Mouse (Mus musculus): ENCODE results near the gene Fam117a. TPM values are rescaled to one million over a fixed set of nuclear protein-coding genes. Genes with fewer than 3 reads are reported as not detected.

Fam117a gene
- polyA plus RNA-seq, 1 experiment from 2014 or later = 5.5 TPM

DNA sequence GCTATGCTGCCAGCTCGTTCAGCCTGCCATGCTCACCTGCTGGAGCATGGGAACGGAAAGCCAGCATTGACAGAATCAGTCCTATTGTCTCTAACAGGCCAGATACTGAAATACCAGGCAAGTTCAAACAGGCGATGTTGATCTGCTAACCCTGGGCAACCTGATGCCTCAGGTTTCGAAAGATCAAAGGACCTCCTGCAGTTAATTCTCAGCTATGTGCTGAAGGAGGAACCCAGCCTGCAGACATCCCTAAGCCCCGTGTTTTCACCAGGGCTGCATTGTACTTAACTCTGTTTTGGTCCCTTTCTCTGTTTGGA is 56.6 kb downstream of the Fam117a start:
- Histone ChIP-seq H3K4me2 (replicated peaks; ENCODE audit: low read depth) (no peak overlapping the region), H3K9ac (ENCODE audit: low read depth, low read length) (no peak overlapping the region), H3K9me3 (ENCODE audit: control insufficient read depth) (no peaks in the 10 kb centered on the region), H3K27me3 (replicated peaks; ENCODE audit: control insufficient read depth, insufficient read depth, low read length) (no peaks in the 10 kb centered on the region), H3K27ac (ENCODE audit: low read depth, low read length) (no peak overlapping the region), H3K4me1 (replicated peaks; ENCODE audit: control insufficient read depth, insufficient read depth, low read length) (no peaks in the 10 kb centered on the region), H3K36me3 (ENCODE audit: control insufficient read depth, insufficient read depth) (peaks cover 36% of the 10 kb centered on the region), H3K4me3 (ENCODE audit: low read depth, low read length) (no peak overlapping the region)
- ATAC-seq = no peak
- 35% methylated on average over 5 of the region's 5 CpGs for WGBS
- no peak for TF ChIP-seq CTCF (IDR thresholded peaks at IDR 0.05; ENCODE audit: low read depth)

DNA sequence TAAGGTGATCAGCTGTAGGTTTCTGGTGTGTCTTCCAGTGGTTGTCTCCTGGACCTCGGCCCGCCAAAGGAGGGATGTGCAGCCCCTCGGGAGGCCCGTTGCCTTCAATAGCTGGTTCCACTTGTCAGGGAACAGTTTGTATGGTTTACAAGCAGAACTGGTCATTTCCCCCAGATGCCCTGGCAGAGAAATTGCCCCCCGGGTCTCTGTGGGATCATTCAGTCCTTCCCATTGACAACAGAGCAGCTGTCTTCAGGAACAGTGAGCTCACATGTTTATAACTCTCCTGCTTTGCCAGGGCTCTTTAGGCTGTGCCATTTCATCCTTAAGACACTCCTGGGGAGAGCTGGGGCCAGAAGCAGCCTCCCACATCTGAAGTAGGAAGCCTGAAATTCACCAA is 57.3 kb downstream of the Fam117a start:
- ATAC-seq = no peak
- no peaks in the 10 kb centered on the region for H3K27me3 ChIP-seq (replicated peaks; ENCODE audit: control insufficient read depth, insufficient read depth, low read length)
- no peaks in the 10 kb centered on the region for H3K4me1 ChIP-seq (replicated peaks; ENCODE audit: control insufficient read depth, insufficient read depth, low read length)
- no peak overlapping the region for H3K9ac ChIP-seq (ENCODE audit: low read depth, low read length)
- TF ChIP-seq CTCF (IDR thresholded peaks at IDR 0.05; ENCODE audit: low read depth) = no peak
- H3K9me3 ChIP-seq (ENCODE audit: control insufficient read depth) = no peaks in the 10 kb centered on the region
- H3K4me2 ChIP-seq (replicated peaks; ENCODE audit: low read depth) = no peak overlapping the region
- WGBS = 40% methylated on average over 5 of the region's 5 CpGs
- H3K27ac ChIP-seq (ENCODE audit: low read depth, low read length) = no peak overlapping the region
- H3K36me3 ChIP-seq (ENCODE audit: control insufficient read depth, insufficient read depth) = peaks cover 33% of the 10 kb centered on the region
- H3K4me3 ChIP-seq (ENCODE audit: low read depth, low read length) = no peak overlapping the region

DNA sequence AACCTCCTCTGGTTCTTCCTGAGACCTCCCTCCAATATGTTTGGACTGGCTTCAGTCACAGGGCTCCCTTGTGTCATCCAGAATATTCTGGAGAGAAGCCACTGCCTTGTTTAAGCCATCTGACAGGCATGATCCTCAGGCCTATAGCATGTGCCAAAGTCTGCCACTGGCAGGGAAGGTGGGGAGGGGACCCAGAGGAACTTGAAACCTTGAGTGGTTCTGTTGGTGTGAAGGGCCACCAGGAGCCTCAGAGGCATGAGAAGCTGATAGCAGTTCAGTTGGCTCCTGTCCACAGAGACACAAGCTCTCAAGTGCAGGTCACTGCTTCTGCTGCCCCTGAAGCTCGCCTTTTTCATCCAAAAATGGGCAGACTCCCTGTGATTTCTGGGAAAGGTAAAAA is 59.7 kb downstream of the Fam117a start:
- Histone ChIP-seq H3K9me3 (ENCODE audit: control insufficient read depth) (no peaks in the 10 kb centered on the region), H3K27ac (ENCODE audit: low read depth, low read length) (no peak overlapping the region), H3K4me1 (replicated peaks; ENCODE audit: control insufficient read depth, insufficient read depth, low read length) (no peaks in the 10 kb centered on the region), H3K36me3 (ENCODE audit: control insufficient read depth, insufficient read depth) (peaks cover 9% of the 10 kb centered on the region), H3K4me3 (ENCODE audit: low read depth, low read length) (no peak overlapping the region), H3K27me3 (replicated peaks; ENCODE audit: control insufficient read depth, insufficient read depth, low read length) (no peaks in the 10 kb centered on the region), H3K4me2 (replicated peaks; ENCODE audit: low read depth) (no peak overlapping the region), H3K9ac (ENCODE audit: low read depth, low read length) (no peak overlapping the region)
- no peak for TF ChIP-seq CTCF (IDR thresholded peaks at IDR 0.05; ENCODE audit: low read depth)
- ATAC-seq = no peak
- 69% methylated on average over 1 of the region's 1 CpGs for WGBS

DNA sequence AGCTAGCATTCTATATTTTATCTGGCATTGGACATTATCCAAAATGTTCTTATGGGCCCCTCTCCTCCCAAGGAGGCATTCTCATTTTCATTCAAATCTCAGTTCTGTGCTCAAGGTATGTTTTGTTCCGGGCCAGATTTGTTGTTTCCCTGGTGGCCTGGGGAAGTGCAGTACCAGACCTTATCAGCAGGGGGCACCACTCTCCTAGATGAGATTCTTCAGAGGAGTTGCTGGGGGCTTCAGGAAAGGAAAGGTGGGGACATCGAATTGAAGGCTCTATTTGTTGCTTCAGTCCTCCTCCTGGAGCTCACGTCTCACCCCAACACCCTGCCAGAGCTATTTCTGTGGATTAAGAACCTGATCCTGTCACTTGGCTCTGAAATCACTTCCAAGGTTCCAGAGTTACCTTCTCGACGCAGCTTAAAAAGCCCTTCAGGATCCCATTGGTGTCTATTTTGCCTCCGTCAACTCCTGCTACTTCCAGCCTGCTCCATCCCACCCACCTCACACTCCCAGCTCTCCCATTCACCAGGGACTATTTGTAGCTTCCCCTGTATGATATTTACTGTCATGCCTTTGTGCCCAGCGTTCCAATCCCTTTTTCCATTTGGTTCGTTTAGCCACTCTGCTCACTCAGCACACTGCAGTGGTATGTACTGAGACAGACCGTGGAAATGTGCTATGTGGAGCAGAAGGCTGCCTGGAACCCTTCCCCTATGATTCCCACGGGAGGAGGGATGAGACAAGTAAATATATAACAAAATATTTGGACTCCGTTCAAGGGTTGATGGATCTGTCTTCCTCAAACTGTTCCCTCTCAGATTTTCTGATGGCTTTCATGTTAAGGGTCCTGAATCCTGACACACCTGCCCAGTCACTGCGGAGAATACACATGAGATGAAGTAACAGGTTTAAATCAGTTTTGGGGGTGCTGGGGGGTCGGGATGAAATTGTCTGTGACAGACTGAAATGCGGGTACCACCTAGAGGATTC is 61.3 kb downstream of the Fam117a start:
- H3K36me3 ChIP-seq (ENCODE audit: control insufficient read depth, insufficient read depth) = no peaks in the 10 kb centered on the region
- H3K27me3 ChIP-seq (replicated peaks; ENCODE audit: control insufficient read depth, insufficient read depth, low read length) = no peaks in the 10 kb centered on the region
- peak; percentile 91 for TF ChIP-seq CTCF (IDR thresholded peaks at IDR 0.05; ENCODE audit: low read depth)
- 52% methylated on average over 14 of the region's 14 CpGs for WGBS
- no peak overlapping the region for H3K9ac ChIP-seq (ENCODE audit: low read depth, low read length)
- H3K9me3 ChIP-seq (ENCODE audit: control insufficient read depth) = no peaks in the 10 kb centered on the region
- no peak overlapping the region for H3K27ac ChIP-seq (ENCODE audit: low read depth, low read length)
- H3K4me1 ChIP-seq (replicated peaks; ENCODE audit: control insufficient read depth, insufficient read depth, low read length) = no peaks in the 10 kb centered on the region
- H3K4me2 ChIP-seq (replicated peaks; ENCODE audit: low read depth) = no peak overlapping the region
- ATAC-seq = no peak
- H3K4me3 ChIP-seq (ENCODE audit: low read depth, low read length) = no peak overlapping the region

DNA sequence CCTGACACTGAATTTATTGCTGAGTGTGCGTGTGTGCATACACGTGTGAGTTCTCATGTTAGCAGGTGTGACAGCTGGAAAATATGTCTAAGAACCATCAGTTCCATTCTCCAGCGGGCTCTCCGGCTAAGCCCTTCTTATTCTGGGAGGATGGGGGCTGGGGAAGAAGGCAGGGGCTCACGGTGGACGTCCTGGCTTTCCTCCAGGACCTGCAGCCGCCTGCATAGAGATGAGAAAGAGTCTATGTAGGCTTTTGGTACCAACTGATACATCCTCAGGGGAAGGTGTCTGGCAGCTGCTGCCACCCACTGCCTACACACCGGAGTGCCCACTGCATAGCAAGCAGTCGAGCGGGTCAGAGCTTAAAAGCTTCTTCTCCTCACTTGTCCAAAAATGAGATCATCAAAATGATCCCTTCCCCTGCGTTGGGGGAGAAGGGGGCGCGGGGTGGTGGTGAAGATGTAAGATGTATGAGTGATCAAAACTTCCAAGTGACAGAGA is 62.8 kb downstream of the Fam117a start:
- H3K9ac ChIP-seq (ENCODE audit: low read depth, low read length) = no peak overlapping the region
- ATAC-seq = no peak
- H3K4me1 ChIP-seq (replicated peaks; ENCODE audit: control insufficient read depth, insufficient read depth, low read length) = no peaks in the 10 kb centered on the region; the same call in 1 of the 2 replicates
- H3K4me3 ChIP-seq (ENCODE audit: low read depth, low read length) = no peak overlapping the region
- H3K27me3 ChIP-seq (replicated peaks; ENCODE audit: control insufficient read depth, insufficient read depth, low read length) = no peaks in the 10 kb centered on the region
- no peak overlapping the region for H3K27ac ChIP-seq (ENCODE audit: low read depth, low read length)
- H3K36me3 ChIP-seq (ENCODE audit: control insufficient read depth, insufficient read depth) = no peaks in the 10 kb centered on the region
- TF ChIP-seq CTCF (IDR thresholded peaks at IDR 0.05; ENCODE audit: low read depth) = no peak
- no peaks in the 10 kb centered on the region for H3K9me3 ChIP-seq (ENCODE audit: control insufficient read depth)
- H3K4me2 ChIP-seq (replicated peaks; ENCODE audit: low read depth) = no peak overlapping the region
- WGBS = 74% methylated on average over 13 of the region's 13 CpGs

DNA sequence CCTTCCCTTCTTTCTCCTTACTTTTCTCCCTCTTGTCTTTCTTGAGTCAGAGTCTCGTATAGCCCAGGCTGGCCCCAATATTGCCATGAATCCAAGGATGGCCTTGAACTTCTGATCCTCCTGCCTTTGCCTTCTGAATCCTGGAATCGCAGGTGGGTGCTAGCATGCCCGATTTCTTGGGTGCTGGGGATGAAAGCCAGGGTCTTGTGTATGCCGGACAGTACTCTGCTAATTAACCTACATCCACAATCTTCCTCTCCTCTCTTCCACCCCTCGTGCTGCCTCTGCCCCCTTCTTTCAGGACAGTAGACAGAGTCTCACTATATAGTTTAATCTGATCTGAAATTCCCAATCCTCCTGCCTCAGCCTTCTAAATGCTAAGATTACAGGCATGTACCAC is 64.8 kb downstream of the Fam117a start:
- H3K27me3 ChIP-seq (replicated peaks; ENCODE audit: control insufficient read depth, insufficient read depth, low read length) = no peaks in the 10 kb centered on the region
- H3K27ac ChIP-seq (ENCODE audit: low read depth, low read length) = no peak overlapping the region
- no peak overlapping the region for H3K9ac ChIP-seq (ENCODE audit: low read depth, low read length)
- H3K4me3 ChIP-seq (ENCODE audit: low read depth, low read length) = no peak overlapping the region
- 88% methylated on average over 5 of the region's 5 CpGs for WGBS
- ATAC-seq = no peak
- no peak for TF ChIP-seq CTCF (IDR thresholded peaks at IDR 0.05; ENCODE audit: low read depth)
- no peak overlapping the region for H3K4me2 ChIP-seq (replicated peaks; ENCODE audit: low read depth)
- no peaks in the 10 kb centered on the region for H3K9me3 ChIP-seq (ENCODE audit: control insufficient read depth)
- H3K4me1 ChIP-seq (replicated peaks; ENCODE audit: control insufficient read depth, insufficient read depth, low read length) = no peaks in the 10 kb centered on the region; the same call in 1 of the 2 replicates
- no peaks in the 10 kb centered on the region for H3K36me3 ChIP-seq (ENCODE audit: control insufficient read depth, insufficient read depth)

Measured in intestine, postnatal 0 days (tissue).